21 mouse cellular contexts compared by ENCODE assay signal in genomic region chr9:61690786-61691185, GRCm38 (mm10).
"Had no signal": no experiment of that assay in that cellular context is flagged by ENCODE, and none has a peak within 500 bp of the region (broad histone marks: within the 10 kb centered on the region; RNA-seq: fewer than 3 reads in every experiment).

No protein-coding gene starts in this region.

- H3K4me3 ChIP-seq: gastrocnemius, adult 2 months; heart, embryonic 10.5 days; heart, embryonic 12.5 days; hindbrain, embryonic 10.5 days; hindbrain, embryonic 12.5 days; intestine, embryonic 15.5 days; layer of hippocampus, adult 2 months; left cerebral cortex, adult 2 months had no signal

- H3K9me3 ChIP-seq: heart, embryonic 10.5 days; heart, embryonic 12.5 days; hindbrain, embryonic 10.5 days; hindbrain, embryonic 12.5 days; intestine, embryonic 15.5 days had no signal

- ATAC-seq: hindbrain, embryonic 16.5 days; inflammation-experienced regulatory T-cells, adult 6 months; intestine, postnatal 0 days had no signal

- H3K27ac ChIP-seq: gastrocnemius, adult 2 months; heart, embryonic 10.5 days; hindbrain, embryonic 10.5 days; hindbrain, embryonic 12.5 days; hindbrain, embryonic 14.5 days; intestine, embryonic 15.5 days; layer of hippocampus, adult 2 months; left cerebral cortex, adult 2 months had no signal

- DNase-seq: gastrocnemius, postnatal 10 days; heart, postnatal 4 days; kidney, adult 18-20 months; kidney, adult 8-10 months; kidney, postnatal 10 days; kidney, postnatal 25 days; kidney, postnatal 4 days; liver had no signal

- H3K9ac ChIP-seq: heart, embryonic 12.5 days; hindbrain, embryonic 12.5 days; hindbrain, embryonic 14.5 days; intestine, embryonic 15.5 days had no signal

- H3K36me3 ChIP-seq: heart, embryonic 10.5 days; heart, embryonic 12.5 days; hindbrain, embryonic 10.5 days; hindbrain, embryonic 12.5 days; intestine, embryonic 15.5 days had no signal

- H3K4me2 ChIP-seq: heart, embryonic 12.5 days; hindbrain, embryonic 12.5 days; hindbrain, embryonic 14.5 days; intestine, embryonic 15.5 days; liver, embryonic 11.5 days had no signal
